Mouse (Mus musculus) megakaryocyte, embryonic 14.5 days (primary cell): ENCODE measurements around the gene Eya3.

ENCODE experiments used
- FLI1 ChIP-seq: IDR thresholded peaks from 2 replicates; pipeline ENCODE4 v1.6.1; 2012; ENCODE audit warnings: low read length, inconsistent platforms, mixed read lengths
- GATA1 ChIP-seq: IDR thresholded peaks from 3 replicates; pipeline ENCODE4 v1.6.1; 2012; ENCODE audit warnings: mixed read lengths, low read length, inconsistent platforms, borderline replicate concordance

GRCm38 (mm10) chr4:132767914-132768876 lies 129.4 kb downstream of the Eya3 start, which contains the start of gene Rpa2:
- no peak for TF ChIP-seq GATA1
- peak; percentile 59; the same call in 1 of the 2 replicates for TF ChIP-seq FLI1
